Mouse (Mus musculus) gastrocnemius, postnatal 4 days (tissue): Measurements from ENCODE around the gene Pth1r. TPM values are rescaled to one million over a fixed set of nuclear protein-coding genes. Genes with fewer than 3 reads are reported as not detected.

Experiments
- DNase-seq, 2 experiments: peaks; one replicate each; pipeline ENCODE4 v3.0.0; 2021 to 2022; ENCODE audit warnings: low spot score in 2 of 2, mixed read lengths in 2 of 2
- long read RNA-seq, 2 experiments: library from polyadenylated mRNA; stranded (forward); transcript quantifications; one replicate each; pipeline ENCODE4 v2.0.0; 2021
- total RNA-seq, 2 experiments: library from RNA; stranded (reverse); gene quantifications; 2 replicates each; pipeline ENCODE4 v1.2.3; 2021

Pth1r gene
- 10 to 100 TPM; 11.8 to 13.4 TPM for total RNA-seq
- long read RNA-seq, experiment 1, transcript Pth1r-202 (15 exons, 2,219 nt): major isoform, 20 of 29 reads
- long read RNA-seq, experiment 1, partial matches to known transcripts: 0 of 29 reads
- long read RNA-seq, experiment 1, other reads (novel, unspliced or antisense): 5 of 29 reads
- long read RNA-seq, experiment 2, transcript Pth1r-201 (14 exons, 2,307 nt): minor isoform, 6 of 37 reads
- long read RNA-seq, experiment 2, transcript Pth1r-202 (15 exons, 2,219 nt): major isoform, 23 of 37 reads
- long read RNA-seq, experiment 2, partial matches to known transcripts: 3 of 37 reads
- long read RNA-seq, experiment 2, other reads (novel, unspliced or antisense): 5 of 37 reads

GRCm38 (mm10) chr9:110746961-110747360 lies at the start of gene Pth1r:
TSS of gene Pth1r (minus strand) at chr9:110747145.
- DNase-seq: no peak

GRCm38 (mm10) chr9:110790462-110790861 lies 43.5 kb upstream of the Pth1r start:
- no peak for DNase-seq

- DNase-seq: no peak
Observed at GRCm38 (mm10) chr9:110788169-110788568, 41.2 kb upstream of the Pth1r start.

GRCm38 (mm10) chr9:110783611-110784010 lies 36.7 kb upstream of the Pth1r start:
- no peak for DNase-seq

- peak; percentile 88 to 92 for DNase-seq
Observed at GRCm38 (mm10) chr9:110781731-110782130, 34.8 kb upstream of the Pth1r start.

GRCm38 (mm10) chr9:110781256-110781721 lies 34.3 kb upstream of the Pth1r start:
- peak; percentile 98 for DNase-seq

- DNase-seq: no peak
Observed at GRCm38 (mm10) chr9:110779242-110779913, 32.4 kb upstream of the Pth1r start.

- DNase-seq: no peak
Observed at GRCm38 (mm10) chr9:110778559-110778958, 31.6 kb upstream of the Pth1r start.

- DNase-seq: no peak
Observed at GRCm38 (mm10) chr9:110778100-110778499, 31.2 kb upstream of the Pth1r start.

- no peak for DNase-seq
Observed at GRCm38 (mm10) chr9:110775269-110776022, 28.5 kb upstream of the Pth1r start.

GRCm38 (mm10) chr9:110774403-110775268 lies 27.7 kb upstream of the Pth1r start:
- DNase-seq: no peak

- DNase-seq: no peak
Observed at GRCm38 (mm10) chr9:110772336-110772735, 25.4 kb upstream of the Pth1r start.

- no peak for DNase-seq
Observed at GRCm38 (mm10) chr9:110763405-110763804, 16.5 kb upstream of the Pth1r start.

- no peak for DNase-seq
Observed at GRCm38 (mm10) chr9:110762763-110763162, 15.8 kb upstream of the Pth1r start.

GRCm38 (mm10) chr9:110760886-110761285 lies 13.9 kb upstream of the Pth1r start:
- no peak for DNase-seq

GRCm38 (mm10) chr9:110759265-110759664 lies 12.3 kb upstream of the Pth1r start:
- DNase-seq: peak in 1 of 2 experiments; percentile 58

GRCm38 (mm10) chr9:110758605-110759004 lies 11.7 kb upstream of the Pth1r start:
- DNase-seq: peak; percentile 81 to 88

GRCm38 (mm10) chr9:110757816-110758215 lies 10.9 kb upstream of the Pth1r start:
- no peak for DNase-seq

GRCm38 (mm10) chr9:110753773-110754172 lies 6.8 kb upstream of the Pth1r start:
- DNase-seq: no peak

- DNase-seq: no peak
Observed at GRCm38 (mm10) chr9:110752917-110753435, 6.0 kb upstream of the Pth1r start.
